Mouse (Mus musculus): Measurements from ENCODE around the gene Fancc. TPM values are rescaled to one million over a fixed set of nuclear protein-coding genes. Genes with fewer than 3 reads are reported as not detected.
"Not testable (repeated sequence)": the region's sequence is repeated elsewhere in the genome, so short reads cannot be mapped to it uniquely, and the experiment has no call there.

The Fancc gene
- polyA plus RNA-seq, 1 experiment, result 6.8 TPM

DNA sequence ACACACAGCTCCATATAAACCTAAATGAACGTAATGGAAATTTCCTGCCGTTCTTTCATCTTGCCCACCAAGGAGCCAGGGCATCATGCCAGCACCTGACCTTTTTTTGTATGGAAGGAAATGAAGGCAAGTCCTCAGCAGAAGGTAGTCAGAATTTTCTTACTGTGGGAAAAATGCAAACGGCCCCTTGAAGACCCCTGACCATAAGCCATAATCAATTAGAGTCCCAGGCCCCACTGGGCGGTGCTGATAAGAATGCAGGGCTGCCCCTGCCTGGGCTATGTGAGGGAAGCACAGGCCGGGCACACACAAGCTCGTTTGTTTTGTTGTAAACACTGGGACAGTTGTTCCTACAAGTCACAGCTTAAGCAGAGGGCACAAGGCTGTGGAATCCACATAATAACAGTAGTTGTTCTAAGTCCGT lies 179.4 kb downstream of the Fancc start:
- DNase-seq (ENCODE audit: low read depth), result no peak

DNA sequence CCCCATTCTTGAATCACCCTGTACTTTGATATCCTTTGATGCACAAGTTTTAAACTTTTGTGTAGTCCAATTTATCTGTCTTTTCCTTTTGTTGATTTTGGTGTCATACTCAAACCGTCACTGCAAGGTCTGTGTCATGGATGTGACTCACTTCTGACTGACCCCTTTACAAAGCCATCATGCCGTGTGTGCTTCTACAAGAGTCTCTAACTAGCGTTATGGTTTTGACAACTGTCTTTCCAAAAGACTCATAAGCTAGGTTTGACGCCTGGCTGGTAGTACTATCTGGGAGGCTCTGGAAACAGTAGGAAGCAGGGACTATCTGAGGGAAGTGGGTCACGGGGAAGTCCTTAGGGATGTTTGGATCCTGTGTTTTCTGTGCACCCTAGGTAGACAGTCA lies 180.7 kb downstream of the Fancc start:
- no peak for DNase-seq (ENCODE audit: low read depth)

DNA sequence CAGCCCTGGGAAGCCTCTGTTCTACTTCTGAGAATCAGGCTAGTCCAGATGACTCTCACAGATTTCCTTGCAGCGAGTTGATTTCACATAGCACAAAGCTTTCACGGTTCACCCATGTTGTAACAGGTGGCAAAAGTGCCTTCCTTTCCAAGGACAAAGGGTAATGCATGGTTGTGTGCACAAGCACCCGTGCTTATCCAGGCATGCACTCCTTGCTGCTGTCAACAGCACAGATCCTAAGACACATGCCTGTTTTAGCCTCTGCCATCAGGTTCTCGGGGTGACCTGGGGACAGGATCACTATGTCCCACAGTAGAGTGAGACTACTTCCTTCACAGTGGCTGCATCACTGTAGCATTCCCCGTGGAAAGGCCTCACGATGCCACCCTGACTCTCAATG lies 181.3 kb downstream of the Fancc start:
- no peak for DNase-seq (ENCODE audit: low read depth)

DNA sequence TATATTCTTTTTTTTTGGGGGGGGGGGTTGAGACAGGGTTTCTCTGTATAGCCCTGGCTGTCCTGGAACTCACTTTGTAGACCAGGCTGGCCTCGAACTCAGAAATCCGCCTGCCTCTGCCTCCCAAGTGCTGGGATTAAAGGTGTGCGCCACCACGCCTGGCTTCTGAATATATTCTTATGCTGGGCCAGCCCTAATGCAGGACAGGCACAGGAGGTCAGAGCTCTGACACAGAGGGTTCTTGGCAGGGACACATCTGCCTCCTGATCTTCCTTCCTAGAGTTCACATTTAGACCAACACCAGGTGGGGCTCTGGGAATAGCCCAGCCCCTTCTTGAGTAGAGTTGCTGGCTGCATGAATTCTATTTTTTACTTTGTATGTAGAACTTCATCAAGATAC lies 182.0 kb downstream of the Fancc start:
- not testable (repeated sequence) for DNase-seq (ENCODE audit: low read depth)

DNA sequence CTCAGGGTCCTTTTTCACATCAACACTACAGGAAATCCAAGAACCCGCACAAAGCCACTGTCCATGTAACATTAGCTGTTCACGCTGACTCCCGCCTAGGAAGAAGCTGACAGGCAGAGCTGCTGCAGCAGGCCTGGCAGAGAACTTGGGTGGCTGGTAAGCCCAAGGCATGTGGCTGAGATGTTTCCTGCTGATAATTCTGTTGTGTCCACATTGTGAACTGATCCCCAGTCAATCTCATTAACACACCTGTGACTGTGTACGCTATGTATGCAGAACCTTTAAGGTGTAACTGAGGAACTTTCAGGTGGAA lies 182.5 kb downstream of the Fancc start:
- DNase-seq (ENCODE audit: low read depth), result no peak

DNA sequence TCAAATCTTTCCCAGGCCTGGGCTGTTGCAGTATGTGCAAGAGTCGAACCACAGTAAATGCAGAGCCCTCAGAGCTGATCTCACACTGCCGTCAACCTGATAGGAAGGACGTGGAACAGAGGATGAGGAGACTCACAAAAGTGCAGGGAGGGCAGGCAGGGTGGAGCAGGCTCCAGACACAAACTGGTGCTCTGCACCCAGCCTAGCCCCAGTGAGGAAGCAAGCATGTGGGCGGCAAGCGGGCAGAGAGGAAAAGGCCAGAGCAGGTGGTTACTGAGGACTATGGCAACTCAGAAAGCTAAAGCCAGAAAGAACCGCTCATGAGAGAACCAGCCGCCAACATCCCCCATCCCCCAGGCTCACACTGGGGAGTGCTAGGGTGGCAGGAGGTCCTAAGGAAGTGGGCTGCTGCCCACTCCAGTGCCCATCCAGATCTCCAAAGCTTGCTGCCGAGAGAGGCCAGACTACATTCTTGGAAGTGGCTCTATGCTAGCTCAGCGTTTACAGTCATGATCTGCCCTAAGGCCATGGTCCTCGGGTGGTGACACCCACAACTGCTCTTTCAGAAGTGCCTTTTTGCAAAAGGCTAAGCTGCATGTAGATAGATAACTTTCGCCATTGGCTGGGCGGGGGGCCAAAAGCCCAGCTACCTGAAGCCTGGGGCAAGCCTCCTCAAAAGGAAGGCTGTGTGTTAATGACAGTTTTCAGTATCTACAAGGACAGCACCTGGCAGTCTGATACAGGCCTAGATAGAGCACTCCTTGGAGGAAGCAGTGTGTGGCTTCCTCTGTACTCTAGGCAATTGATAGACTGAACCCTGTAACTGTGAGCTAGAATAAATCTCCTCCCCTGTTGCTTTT lies 183.1 kb downstream of the Fancc start:
- no peak for DNase-seq (ENCODE audit: low read depth)

DNA sequence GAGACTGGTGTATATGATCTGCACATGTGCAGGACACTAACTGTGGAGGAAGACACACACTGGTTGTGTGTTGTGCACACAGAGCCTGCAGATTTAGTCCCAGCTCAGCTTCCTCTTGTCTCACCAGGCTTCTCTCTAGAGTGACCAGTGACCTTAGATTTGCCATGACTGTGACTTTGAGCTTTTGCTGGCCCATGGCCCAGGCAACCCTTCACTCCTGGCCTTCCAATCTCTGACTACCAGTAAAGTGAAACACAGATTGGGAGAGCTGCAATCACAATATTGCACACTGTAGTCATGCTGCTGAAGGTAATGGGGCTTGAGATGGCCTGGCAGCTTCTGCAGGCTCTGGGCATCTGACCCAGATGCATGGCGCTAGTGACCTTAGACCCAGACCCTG lies 183.8 kb downstream of the Fancc start:
- DNase-seq (ENCODE audit: low read depth), result no peak

DNA sequence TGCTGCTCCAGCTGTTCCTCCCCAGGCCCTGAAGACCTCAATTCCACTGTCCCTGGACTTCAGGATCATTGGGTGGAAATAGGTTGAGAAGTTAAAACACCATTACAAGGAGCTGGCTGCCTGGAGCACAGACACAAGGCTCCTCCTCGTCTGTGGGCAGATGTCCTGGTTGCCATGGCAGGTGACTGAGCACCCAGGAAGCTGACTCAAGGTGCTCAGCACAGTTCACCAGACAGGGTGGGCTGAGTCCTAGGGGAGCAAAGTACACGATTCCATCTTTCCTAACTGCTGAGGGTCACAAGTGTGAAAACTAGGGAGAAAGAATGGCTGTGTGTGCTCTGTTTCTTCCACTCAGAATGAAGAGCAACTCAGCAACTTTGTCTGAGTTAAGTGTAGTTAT lies 185.9 kb downstream of the Fancc start:
- no peak for DNase-seq (ENCODE audit: low read depth)

DNA sequence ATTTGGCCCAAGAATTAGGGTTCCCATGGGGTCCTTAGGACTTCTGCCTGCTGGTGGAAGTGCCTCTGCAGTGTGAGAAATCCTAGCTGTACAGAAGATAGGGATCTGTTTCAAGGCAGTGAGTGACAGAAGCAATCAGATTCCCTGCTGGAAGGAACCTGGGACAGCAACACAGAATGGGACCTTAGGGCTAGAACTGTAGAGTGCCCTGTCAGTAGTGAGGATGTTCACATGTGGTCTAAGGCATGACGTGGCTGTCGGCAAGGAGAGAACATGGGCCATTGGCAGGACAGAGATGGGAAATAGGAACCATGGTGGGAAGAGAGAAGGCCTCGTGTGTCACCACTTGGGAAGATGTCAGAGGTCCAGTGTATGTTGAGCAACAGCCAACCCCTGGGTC lies 187.5 kb downstream of the Fancc start:
- no peak for DNase-seq (ENCODE audit: low read depth)

DNA sequence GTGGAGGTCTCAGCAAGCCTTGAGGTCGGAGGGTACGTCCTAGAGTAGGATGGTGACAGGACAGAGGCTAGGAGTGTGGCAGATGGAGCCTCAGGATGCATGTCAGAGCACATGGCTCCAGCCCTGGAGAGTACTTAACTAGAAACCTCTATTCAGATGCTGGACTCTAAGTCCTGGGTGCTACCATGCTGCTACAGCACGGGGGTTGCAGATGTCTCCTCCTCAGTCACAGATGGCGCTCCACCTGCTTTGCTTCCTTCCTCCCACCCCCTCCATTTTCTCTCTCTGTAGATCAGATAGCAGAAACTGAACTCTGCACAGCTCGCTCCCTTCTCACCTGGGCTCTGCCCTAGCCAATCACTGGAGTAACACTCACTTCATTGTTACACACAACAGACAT lies 190.3 kb downstream of the Fancc start:
- no peak for DNase-seq (ENCODE audit: low read depth)

DNA sequence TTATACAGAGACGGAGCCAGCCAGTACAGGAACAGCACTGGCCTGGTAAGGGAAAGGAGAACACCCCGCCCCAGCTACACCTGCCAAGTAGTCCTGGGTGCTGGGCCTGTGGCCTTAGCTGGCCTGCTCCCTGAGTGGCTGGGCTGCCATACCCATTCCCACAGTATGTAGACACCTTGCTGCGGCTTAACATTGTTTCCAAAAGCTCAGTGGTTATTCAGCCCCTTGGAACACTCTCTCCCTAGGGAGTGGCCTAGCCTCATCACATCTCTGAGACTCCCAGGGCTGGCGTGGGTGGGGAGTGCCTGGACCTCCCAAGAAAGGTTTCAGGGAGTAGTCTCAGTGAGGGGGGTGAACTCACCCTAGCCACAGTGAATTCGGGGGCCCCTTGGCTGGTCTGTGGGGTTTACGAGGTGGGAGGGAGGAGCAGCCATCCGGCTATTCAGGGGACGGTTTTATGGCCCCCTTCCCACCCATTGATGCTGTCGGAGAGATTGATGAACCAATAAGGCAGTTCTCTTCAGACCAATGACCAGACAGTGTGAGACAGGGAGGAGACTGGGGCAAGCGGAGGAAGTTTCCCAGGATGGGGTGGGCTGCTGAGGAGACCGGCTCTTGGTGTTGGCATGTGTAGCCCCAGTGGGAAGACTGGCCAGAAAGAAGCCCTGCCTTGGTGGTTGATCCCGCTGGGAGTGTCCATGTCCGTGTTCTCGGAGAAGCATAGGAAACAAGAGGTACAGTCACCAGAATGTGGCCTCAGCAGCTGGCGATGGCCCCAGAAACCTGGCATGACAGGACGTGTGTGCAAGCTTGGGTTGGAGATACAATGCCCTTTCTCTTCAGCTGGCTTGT lies 191.7 kb downstream of the Fancc start:
- no peak for DNase-seq (ENCODE audit: low read depth)

DNA sequence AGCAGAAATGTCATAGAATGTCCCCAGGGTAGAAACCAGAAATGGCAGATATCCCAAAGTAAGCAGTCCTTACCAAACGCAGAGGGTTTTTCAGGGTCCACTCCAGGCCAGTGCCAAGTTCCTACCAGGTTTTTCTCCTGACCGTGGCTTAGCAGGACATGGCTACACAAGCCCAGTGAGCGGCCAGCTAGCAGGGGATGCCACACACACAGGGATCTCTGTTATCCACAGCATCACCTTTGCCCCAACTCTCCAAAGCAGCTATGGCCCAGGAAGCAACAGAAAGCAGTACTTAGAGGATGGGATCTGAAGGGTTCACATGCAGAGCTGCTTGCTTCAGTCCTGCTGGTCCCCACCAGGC lies 192.3 kb downstream of the Fancc start:
- DNase-seq (ENCODE audit: low read depth), result no peak

DNA sequence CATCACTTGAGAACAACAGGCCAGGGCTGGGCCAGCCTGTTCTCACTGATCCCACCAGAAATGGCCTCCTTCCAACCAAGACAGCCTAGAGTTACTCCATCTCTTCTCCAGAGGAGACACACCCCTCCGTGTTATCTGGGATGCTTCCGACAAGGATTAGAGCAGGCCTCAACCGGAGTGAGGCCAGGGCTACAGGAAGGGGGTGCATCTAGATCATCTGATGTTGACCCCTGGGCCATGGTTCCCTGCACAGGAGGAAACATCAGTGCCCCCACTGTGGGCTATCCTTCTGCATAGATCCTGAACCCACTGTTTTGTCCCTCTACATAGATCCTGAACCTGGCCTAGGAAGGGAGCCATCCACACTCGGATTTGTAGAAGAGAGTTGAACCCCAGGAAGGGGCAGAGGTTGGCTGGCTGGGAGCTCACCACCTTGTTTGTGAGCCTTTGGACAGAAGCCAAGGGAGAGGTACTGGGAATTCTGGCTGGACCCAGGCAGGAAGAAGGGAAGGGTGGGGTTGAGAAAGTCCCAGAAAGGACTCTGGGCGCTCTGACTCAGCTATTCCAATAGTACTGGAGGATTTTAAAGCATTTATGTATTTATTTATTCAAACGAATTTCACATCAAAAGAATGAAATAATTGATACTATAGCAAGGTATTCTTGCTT lies 192.8 kb downstream of the Fancc start:
- DNase-seq (ENCODE audit: low read depth), result no peak

DNA sequence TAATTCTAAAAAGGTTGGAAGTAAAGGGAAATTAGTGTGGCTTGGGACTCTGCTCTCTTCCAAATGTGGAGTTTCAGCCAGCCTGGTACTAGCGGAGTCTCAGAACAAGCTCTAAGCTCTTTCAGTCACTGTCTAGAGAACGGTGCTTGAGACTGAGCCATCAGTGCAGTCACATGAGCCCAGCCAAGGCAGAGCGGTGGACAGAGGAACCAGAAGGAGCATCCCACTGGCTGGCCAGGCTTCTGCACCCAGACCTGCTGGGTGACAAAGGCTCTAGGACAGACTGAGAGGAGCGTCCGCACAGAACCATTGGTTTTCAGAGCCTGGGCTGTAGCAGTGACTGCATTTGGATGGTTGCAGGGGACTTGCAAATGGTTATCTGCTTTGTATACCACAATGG lies 194.7 kb downstream of the Fancc start:
- no peak for DNase-seq (ENCODE audit: low read depth)

DNA sequence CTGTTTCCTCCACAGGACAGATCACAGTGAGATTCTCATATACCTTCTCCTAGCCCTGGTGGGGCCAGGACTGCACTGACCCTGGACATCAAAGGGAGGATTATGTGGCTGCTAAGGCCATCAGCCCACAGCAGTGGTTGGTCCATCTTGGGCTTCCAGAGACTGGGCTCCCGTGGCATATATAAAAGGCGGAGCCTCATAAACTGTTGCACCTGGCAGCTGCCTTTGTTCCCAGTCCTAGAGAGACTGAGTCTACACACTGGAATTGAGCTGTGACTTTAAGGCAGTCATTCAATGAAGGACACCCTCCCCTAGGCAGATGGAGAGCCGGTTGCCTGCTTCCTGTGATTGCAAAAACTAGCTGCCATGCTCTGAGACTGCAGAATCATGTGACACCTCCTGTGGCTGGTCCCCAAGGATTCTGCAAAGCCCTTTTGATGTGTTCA lies 195.3 kb downstream of the Fancc start:
- no peak for DNase-seq (ENCODE audit: low read depth)

DNA sequence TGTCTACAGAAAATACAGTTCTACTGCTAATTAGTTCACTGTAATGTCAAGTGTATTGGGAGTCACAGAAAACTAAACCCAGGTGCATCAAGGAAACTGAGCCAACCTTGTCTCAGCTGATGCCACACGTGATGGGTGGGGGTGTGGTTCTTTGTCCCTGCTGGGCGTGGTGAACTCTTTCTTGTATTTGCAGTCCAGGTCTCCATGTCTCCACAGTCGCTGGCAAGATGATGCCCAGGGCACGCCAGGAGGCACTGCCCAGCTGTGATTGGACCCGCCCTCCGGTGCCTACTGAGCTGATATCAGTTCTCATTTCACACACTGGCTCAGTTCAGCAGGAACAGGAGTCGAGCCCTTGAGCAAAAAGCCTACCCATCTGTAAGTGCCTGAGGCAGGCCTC lies 196.1 kb downstream of the Fancc start:
- DNase-seq (ENCODE audit: low read depth), result no peak

DNA sequence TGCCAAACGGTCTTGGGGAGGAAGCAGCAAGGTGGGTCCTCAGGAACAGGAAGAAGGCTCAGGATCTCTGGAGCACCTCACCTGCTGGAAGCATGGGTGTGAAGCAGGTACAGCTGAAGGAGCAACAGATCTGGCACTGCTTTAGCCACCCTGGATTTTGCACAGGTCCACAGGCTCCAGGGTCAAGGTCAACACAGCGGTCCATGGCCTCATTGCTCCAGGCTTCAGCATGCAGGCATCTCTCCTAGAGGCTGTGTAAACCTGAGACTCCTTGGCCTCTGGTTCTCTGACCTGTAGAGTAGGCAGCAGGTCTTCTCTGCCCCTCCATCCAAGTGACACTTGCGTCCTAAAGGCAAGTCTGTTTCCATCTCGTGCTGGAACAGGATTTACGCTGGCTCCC lies 198.1 kb downstream of the Fancc start:
- no peak for DNase-seq (ENCODE audit: low read depth)

DNA sequence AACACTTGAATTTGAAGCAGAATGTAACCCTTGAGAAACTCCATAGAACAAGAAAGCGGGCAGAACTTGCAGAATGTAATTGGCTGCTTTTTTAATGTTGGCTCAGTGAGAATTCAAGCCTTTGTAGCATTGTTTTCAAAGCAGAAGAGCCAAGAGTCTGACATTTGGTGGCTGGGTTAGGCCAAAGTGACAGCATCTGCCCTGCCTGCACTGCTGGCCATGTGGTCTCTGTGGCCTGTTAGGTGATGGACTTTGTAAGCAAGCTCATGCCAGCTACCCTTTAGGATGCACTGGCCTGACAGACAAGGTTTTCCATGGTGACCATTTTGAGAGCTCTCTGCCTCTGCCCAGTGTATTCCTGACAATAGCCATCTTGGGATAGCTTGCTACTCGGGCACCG lies 199.1 kb downstream of the Fancc start:
- DNase-seq (ENCODE audit: low read depth), result no peak

DNA sequence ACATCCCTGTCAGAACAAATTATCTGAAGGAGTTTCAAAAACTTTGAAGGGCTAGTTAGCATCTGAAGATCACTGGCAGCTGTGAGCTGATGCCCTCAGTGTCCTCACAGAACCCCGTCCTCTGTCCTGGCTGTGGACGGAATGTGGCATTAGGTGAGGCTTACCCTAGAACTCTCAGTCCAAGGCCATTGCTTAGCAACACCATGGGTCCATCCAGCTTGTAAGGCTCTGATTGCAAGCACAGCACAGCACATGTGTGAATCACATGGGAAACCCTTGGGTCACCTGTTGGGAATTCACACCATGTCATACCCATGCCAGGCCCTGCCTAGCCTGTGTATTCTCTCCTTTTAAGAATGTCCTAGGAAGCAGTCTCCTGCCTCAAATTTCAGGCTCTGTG lies 200.1 kb downstream of the Fancc start:
- DNase-seq (ENCODE audit: low read depth), result no peak

DNA sequence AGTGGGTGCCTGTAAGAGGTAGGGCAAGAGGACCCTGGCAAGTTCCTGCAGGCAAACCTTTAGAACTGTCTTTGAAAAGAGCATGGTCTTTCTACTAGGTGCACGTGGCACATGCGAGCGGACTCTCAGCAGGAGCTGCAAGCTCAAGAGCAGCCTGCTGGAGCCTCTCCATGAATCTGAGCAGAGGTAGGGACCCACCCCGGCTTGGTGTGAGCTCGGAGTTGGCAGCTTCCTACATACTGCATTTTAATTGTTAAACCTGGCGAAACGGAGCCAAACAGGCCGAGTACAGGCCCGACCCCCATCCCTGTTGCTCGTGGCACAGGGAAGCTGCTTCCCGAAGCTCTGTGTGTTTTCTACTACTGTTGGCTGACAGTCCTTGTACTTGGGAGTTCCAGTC lies 200.8 kb downstream of the Fancc start:
- no peak for DNase-seq (ENCODE audit: low read depth)

DNA sequence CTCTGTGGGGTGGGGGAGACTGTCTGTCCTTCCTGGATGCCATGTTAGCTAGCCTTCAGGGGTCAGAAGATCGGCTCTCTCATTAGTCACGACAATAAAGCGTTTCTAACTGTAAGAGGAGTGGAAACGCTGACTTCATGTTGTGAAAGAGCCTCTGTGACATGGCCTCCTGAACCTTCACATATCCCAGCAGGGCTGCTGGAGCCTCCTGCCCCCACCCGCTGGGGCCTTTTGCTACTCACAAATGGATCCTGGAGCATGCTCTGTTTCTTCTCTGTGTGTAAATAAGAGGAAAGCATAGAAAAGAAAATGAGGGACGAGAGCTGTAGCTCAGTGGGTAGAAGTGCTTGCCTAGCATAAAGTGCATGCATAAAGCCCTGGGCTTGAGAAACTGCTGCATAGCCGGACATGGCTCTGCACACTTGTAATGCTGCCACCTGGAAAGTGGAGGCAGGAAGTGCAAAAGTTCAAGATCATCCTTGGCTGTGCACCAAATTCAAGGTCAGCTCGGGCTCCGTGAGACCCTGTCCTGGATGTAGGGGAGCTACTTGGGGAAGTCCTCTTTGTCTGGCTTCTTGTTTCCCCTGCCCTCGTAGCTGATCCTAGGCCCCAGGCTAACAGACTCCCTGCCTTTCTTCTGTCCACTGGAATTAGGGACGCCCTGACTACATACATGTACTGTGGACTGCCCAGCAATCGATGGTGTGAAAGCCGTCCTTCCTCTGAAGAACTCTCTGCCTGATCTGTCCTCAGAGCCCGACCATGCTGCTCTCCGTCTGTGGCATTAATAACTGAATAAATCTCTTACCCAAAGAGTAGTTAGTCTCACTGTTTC lies 202.5 kb downstream of the Fancc start:
- no peak for DNase-seq (ENCODE audit: low read depth)

DNA sequence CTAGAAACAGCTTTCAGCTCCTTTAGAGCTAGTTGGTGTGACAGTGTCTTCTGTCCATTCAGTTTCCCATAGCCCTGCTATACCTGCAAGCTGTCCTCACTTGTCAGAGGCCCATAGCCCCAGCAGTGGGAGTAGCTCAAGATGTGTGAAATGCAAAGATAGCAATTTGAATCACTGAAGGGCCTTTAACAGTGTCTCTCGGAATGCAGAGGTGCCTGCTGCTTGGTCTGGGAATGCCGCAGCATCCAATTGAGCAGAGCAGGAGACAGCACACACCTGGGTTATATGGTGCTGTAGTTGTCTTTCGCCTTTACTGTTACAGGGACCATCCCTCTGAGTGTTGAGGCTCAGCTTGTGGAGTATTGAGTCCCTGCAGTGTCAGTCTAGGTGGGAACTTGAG lies 203.4 kb downstream of the Fancc start:
- DNase-seq (ENCODE audit: low read depth), result no peak

Measured in gonadal fat pad, adult 2 months (tissue).